Mouse (Mus musculus): ENCODE data around the gene Gtdc1. TPM values are rescaled to one million over a fixed set of nuclear protein-coding genes. Genes with fewer than 3 reads are reported as not detected.

Gtdc1 gene
- polyA plus RNA-seq, 1 experiment from 2014 or later: 13.7 TPM

GRCm38 (mm10) chr2:44923056-44923883, 4.2 kb downstream of the Gtdc1 start:
- WGBS: 95% methylated on average over 8 of the region's 8 CpGs
- no peak overlapping the region for H3K4me3 ChIP-seq
- no peak overlapping the region for H3K9ac ChIP-seq (replicated peaks)
- H3K36me3 ChIP-seq: no peaks in the 10 kb centered on the region
- no peak overlapping the region for H3K4me2 ChIP-seq (replicated peaks)
- H3K27me3 ChIP-seq: no peaks in the 10 kb centered on the region
- H3K4me1 ChIP-seq: peaks cover 10% of the 10 kb centered on the region; the same call in 1 of the 2 replicates
- ATAC-seq (ENCODE audit: low FRiP score, low read depth): no peak
- no peak overlapping the region for H3K27ac ChIP-seq (replicated peaks)
- H3K9me3 ChIP-seq: no peaks in the 10 kb centered on the region

DNA sequence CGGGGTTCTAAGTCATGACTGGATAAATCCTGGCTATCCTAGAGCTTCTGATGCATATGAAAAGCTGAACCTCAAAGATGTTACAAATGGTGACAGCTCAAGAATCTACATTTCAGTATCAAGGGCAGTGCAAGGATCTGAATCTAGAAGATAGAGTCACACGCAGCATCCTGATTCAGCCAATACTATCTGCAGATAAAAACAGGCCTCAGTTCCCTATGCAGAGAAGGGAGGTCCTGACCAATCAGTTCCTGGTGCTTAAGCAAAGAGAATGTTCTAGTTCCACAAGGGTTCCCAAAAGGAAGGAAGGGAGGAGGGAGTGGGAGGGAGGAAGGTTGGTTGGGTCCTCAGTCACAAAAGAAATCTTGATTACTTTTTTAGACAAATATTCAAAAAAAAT, 5.0 kb downstream of the Gtdc1 start:
- H3K9ac ChIP-seq (replicated peaks): no peak overlapping the region
- H3K9me3 ChIP-seq: no peaks in the 10 kb centered on the region
- H3K4me3 ChIP-seq: no peak overlapping the region
- H3K27ac ChIP-seq (replicated peaks): no peak overlapping the region
- no peak overlapping the region for H3K4me2 ChIP-seq (replicated peaks)
- no peaks in the 10 kb centered on the region for H3K27me3 ChIP-seq
- ATAC-seq (ENCODE audit: low FRiP score, low read depth): no peak
- WGBS: 90% methylated on average over 2 of the region's 2 CpGs
- no peaks in the 10 kb centered on the region for H3K36me3 ChIP-seq
- H3K4me1 ChIP-seq: peaks cover 7% of the 10 kb centered on the region; the same call in 1 of the 2 replicates

DNA sequence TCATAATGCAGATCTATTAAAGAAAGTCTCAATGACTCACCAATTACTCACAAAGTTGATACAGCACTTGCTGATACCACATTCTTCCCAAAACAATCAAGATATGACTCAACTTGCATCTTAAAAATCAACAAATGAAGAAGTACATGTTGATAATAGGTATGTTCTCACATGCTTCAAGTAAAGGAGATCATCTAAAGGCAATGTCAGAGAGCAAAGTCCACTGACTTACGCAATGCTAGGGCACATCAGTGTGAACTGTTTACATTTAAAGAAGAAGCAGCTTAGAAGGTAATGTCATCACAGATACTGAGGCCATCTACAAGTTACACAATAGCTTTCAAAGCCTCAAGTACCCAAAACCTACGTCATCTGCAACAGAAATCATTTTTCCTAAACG, 7.0 kb downstream of the Gtdc1 start:
- H3K4me1 ChIP-seq: no peaks in the 10 kb centered on the region; the same call in 1 of the 2 replicates
- no peak overlapping the region for H3K27ac ChIP-seq (replicated peaks)
- ATAC-seq (ENCODE audit: low FRiP score, low read depth): no peak
- H3K4me2 ChIP-seq (replicated peaks): no peak overlapping the region
- no peak overlapping the region for H3K4me3 ChIP-seq
- no peak overlapping the region for H3K9ac ChIP-seq (replicated peaks)
- no peaks in the 10 kb centered on the region for H3K27me3 ChIP-seq
- H3K36me3 ChIP-seq: no peaks in the 10 kb centered on the region
- H3K9me3 ChIP-seq: no peaks in the 10 kb centered on the region
- 84% methylated on average over 3 of the region's 3 CpGs for WGBS

GRCm38 (mm10) chr2:44919326-44919725, 8.1 kb downstream of the Gtdc1 start:
- H3K4me2 ChIP-seq (replicated peaks): no peak overlapping the region
- 92% methylated on average over 1 of the region's 1 CpGs for WGBS
- no peaks in the 10 kb centered on the region for H3K36me3 ChIP-seq
- no peak for ATAC-seq (ENCODE audit: low FRiP score, low read depth)
- H3K27me3 ChIP-seq: no peaks in the 10 kb centered on the region
- H3K4me3 ChIP-seq: no peak overlapping the region
- H3K9ac ChIP-seq (replicated peaks): no peak overlapping the region
- H3K4me1 ChIP-seq: no peaks in the 10 kb centered on the region
- no peak overlapping the region for H3K27ac ChIP-seq (replicated peaks)
- no peaks in the 10 kb centered on the region for H3K9me3 ChIP-seq

DNA sequence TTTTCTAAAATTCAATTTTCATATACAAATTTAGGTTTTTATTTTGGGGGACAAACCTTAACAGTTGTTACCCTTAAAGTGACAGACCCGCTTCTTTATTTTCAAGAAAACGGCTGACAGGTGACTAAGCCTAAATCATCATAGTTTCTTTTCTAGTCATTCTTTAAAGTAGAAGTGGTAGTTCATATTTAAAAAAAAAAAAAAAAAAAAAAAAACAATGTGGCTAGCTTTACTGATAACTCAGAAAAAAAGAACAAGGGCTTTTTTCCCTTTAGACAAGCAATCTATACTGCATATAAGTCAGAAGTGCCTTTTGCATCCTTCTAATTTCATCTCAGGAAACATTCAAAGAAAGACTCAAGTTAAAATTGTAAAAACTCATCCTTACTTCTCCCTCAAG, 8.7 kb downstream of the Gtdc1 start:
- no peak for ATAC-seq (ENCODE audit: low FRiP score, low read depth)
- Histone ChIP-seq H3K9me3 (no peaks in the 10 kb centered on the region), H3K27ac (replicated peaks) (no peak overlapping the region), H3K4me2 (replicated peaks) (no peak overlapping the region), H3K4me1 (no peaks in the 10 kb centered on the region), H3K27me3 (no peaks in the 10 kb centered on the region), H3K36me3 (no peaks in the 10 kb centered on the region), H3K9ac (replicated peaks) (no peak overlapping the region), H3K4me3 (no peak overlapping the region)
- WGBS: 96% methylated on average over 2 of the region's 2 CpGs

DNA sequence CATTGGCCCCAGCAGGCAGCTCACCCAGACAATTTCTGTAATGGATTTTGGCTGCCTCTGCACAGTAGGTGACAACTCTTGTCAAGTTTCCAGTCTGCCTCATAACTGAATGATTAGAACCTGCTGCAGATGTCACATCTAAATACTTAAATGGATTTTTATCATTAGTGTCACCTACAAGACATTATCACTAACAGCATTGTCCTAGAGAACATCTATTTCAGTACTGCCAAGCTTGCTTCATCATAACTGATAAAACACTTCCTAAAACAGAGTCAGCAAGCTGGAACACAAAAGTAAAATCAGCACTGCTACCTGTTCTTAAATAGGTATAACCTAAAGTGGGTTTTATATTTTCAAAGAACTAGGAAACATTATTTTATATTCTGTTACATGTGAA, 11.2 kb downstream of the Gtdc1 start:
- Histone ChIP-seq H3K9me3 (no peaks in the 10 kb centered on the region), H3K4me2 (replicated peaks) (no peak overlapping the region), H3K4me3 (no peak overlapping the region), H3K27ac (replicated peaks) (no peak overlapping the region), H3K4me1 (no peaks in the 10 kb centered on the region), H3K9ac (replicated peaks) (no peak overlapping the region), H3K27me3 (no peaks in the 10 kb centered on the region), H3K36me3 (no peaks in the 10 kb centered on the region)
- ATAC-seq (ENCODE audit: low FRiP score, low read depth): no peak

- Histone ChIP-seq H3K4me1 (no peaks in the 10 kb centered on the region), H3K4me3 (no peak overlapping the region), H3K9ac (replicated peaks) (no peak overlapping the region), H3K9me3 (no peaks in the 10 kb centered on the region), H3K4me2 (replicated peaks) (no peak overlapping the region), H3K36me3 (no peaks in the 10 kb centered on the region), H3K27ac (replicated peaks) (no peak overlapping the region), H3K27me3 (no peaks in the 10 kb centered on the region)
- no peak for ATAC-seq (ENCODE audit: low FRiP score, low read depth)
- 96% methylated on average over 1 of the region's 1 CpGs for WGBS
Measured at GRCm38 (mm10) chr2:44897801-44898200, 29.7 kb downstream of the Gtdc1 start.

- Histone ChIP-seq H3K4me3 (no peak overlapping the region), H3K9ac (replicated peaks) (no peak overlapping the region), H3K4me1 (no peaks in the 10 kb centered on the region), H3K36me3 (no peaks in the 10 kb centered on the region), H3K27me3 (no peaks in the 10 kb centered on the region), H3K27ac (replicated peaks) (no peak overlapping the region), H3K4me2 (replicated peaks) (no peak overlapping the region), H3K9me3 (0 out of 2 replicates have a peak, but pooled peaks cover 3% of the 10 kb centered on the region)
- WGBS: 43% methylated on average over 2 of the region's 2 CpGs
- no peak for ATAC-seq (ENCODE audit: low FRiP score, low read depth)
Measured at GRCm38 (mm10) chr2:44873718-44874117, 53.7 kb downstream of the Gtdc1 start.

DNA sequence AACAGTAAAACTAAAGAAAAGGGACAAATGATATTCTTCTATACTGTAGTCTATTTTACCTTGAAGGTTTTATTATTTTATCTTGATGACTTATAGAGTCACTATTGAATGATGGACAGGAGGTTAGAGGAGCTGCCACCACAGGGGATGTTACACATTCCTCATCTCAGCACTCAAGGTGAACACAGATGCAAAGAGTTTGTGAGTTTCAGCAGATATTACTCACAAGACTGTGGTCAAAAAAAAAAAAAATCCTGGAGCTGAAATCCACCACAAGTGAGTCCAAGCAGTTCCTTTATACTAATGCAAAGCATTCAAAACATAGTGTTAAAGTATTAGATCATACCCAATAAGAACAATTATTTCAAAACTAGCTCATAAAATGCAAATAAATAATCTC, 62.7 kb downstream of the Gtdc1 start:
- no peaks in the 10 kb centered on the region for H3K27me3 ChIP-seq

GRCm38 (mm10) chr2:44854475-44854874, 73.0 kb downstream of the Gtdc1 start:
- ATAC-seq (ENCODE audit: low FRiP score, low read depth): no peak
- no peak overlapping the region for H3K9ac ChIP-seq (replicated peaks)
- peaks cover 11% of the 10 kb centered on the region; the same call in 1 of the 2 replicates for H3K9me3 ChIP-seq
- H3K36me3 ChIP-seq: no peaks in the 10 kb centered on the region
- no peak overlapping the region for H3K4me3 ChIP-seq
- H3K4me2 ChIP-seq (replicated peaks): no peak overlapping the region
- H3K27me3 ChIP-seq: no peaks in the 10 kb centered on the region
- H3K4me1 ChIP-seq: no peaks in the 10 kb centered on the region
- WGBS: 72% methylated on average over 2 of the region's 2 CpGs
- H3K27ac ChIP-seq (replicated peaks): no peak overlapping the region

More for the DNA sequence above, 62.7 kb downstream of the Gtdc1 start:
- no peak for ATAC-seq (ENCODE audit: low FRiP score, low read depth)
- Histone ChIP-seq H3K9me3 (no peaks in the 10 kb centered on the region), H3K4me2 (replicated peaks) (no peak overlapping the region), H3K9ac (replicated peaks) (no peak overlapping the region), H3K4me1 (no peaks in the 10 kb centered on the region), H3K27ac (replicated peaks) (no peak overlapping the region), H3K36me3 (no peaks in the 10 kb centered on the region), H3K4me3 (no peak overlapping the region)

- Histone ChIP-seq H3K9ac (replicated peaks) (no peak overlapping the region), H3K4me2 (replicated peaks) (no peak overlapping the region), H3K27ac (replicated peaks) (no peak overlapping the region), H3K27me3 (no peaks in the 10 kb centered on the region), H3K9me3 (peaks cover 11% of the 10 kb centered on the region; the same call in 1 of the 2 replicates), H3K4me3 (no peak overlapping the region), H3K36me3 (no peaks in the 10 kb centered on the region), H3K4me1 (no peaks in the 10 kb centered on the region)
- ATAC-seq (ENCODE audit: low FRiP score, low read depth): no peak
Measured at GRCm38 (mm10) chr2:44849666-44850065, 77.8 kb downstream of the Gtdc1 start.

- Histone ChIP-seq H3K9ac (replicated peaks) (no peak overlapping the region), H3K27me3 (no peaks in the 10 kb centered on the region), H3K4me3 (no peak overlapping the region), H3K4me1 (no peaks in the 10 kb centered on the region), H3K4me2 (replicated peaks) (no peak overlapping the region), H3K27ac (replicated peaks) (no peak overlapping the region), H3K9me3 (peaks cover 11% of the 10 kb centered on the region; the same call in 1 of the 2 replicates), H3K36me3 (no peaks in the 10 kb centered on the region)
- 80% methylated on average over 1 of the region's 1 CpGs for WGBS
- ATAC-seq (ENCODE audit: low FRiP score, low read depth): no peak
Measured at GRCm38 (mm10) chr2:44848156-44848555, 79.3 kb downstream of the Gtdc1 start.

- Histone ChIP-seq H3K27ac (replicated peaks) (no peak overlapping the region), H3K27me3 (no peaks in the 10 kb centered on the region), H3K4me3 (no peak overlapping the region), H3K4me1 (no peaks in the 10 kb centered on the region), H3K9ac (replicated peaks) (no peak overlapping the region), H3K36me3 (no peaks in the 10 kb centered on the region), H3K9me3 (no peaks in the 10 kb centered on the region), H3K4me2 (replicated peaks) (no peak overlapping the region)
- no peak for ATAC-seq (ENCODE audit: low FRiP score, low read depth)
- 89% methylated on average over 4 of the region's 4 CpGs for WGBS
Measured at GRCm38 (mm10) chr2:44845424-44845823, 82.0 kb downstream of the Gtdc1 start.
